In the genomic region with DNA sequence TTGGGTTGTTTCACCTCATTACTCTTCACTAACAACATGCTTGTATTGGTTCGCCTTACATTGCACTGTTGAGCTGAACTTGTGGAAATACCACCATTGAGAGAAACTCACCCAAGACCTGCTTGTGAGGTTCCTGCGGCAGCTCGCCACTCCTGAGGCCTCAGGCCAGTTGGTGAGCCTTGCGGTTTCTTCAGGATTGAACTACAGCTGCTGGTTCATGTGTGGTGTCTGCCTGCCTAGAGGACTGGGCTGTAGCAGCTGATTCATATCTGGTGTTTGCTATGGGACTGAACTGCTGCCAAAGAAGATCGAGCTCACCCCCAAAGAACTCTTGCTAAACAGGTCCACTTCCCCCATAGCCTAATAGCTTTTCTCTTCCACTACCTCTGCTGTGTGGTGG, we compare ENCODE assay signal across 33 mouse cellular contexts. TPM values are rescaled to one million over a fixed set of nuclear protein-coding genes. Genes with fewer than 3 reads are reported as not detected.
"Had no signal": no experiment of that assay in that cellular context is flagged by ENCODE, and none has a peak within 500 bp of the region (broad histone marks: within the 10 kb centered on the region; RNA-seq: fewer than 3 reads in every experiment).

No protein-coding gene starts in this region.

- DNase-seq: heart, postnatal 10 days; heart, postnatal 14 days; heart, postnatal 36 days; heart, postnatal 4 days; kidney, adult 11 months; kidney, adult 18-20 months; kidney, adult 2 months; kidney, adult 8-10 months; kidney, adult 9 months; kidney, postnatal 10 days; kidney, postnatal 14 days; kidney, postnatal 25 days; kidney, postnatal 36 days; kidney, postnatal 4 days; layer of hippocampus, adult 9-11 months; layer of hippocampus, postnatal 36 days had no signal

- H3K4me2 ChIP-seq: heart, embryonic 11.5 days; heart, embryonic 12.5 days; heart, embryonic 13.5 days; heart, embryonic 15.5 days; hindbrain, embryonic 12.5 days; hindbrain, embryonic 13.5 days; hindbrain, embryonic 14.5 days; hindbrain, embryonic 15.5 days; intestine, embryonic 15.5 days; kidney, embryonic 15.5 days had no signal

- H3K27me3 ChIP-seq: heart, embryonic 13.5 days; heart, embryonic 15.5 days; hindbrain, embryonic 12.5 days; hindbrain, embryonic 15.5 days; intestine, embryonic 15.5 days; kidney, embryonic 15.5 days had no signal

- H3K36me3 ChIP-seq: heart, embryonic 10.5 days; heart, embryonic 12.5 days; heart, embryonic 13.5 days; heart, embryonic 15.5 days; hindbrain, embryonic 10.5 days; hindbrain, embryonic 12.5 days; hindbrain, embryonic 13.5 days; hindbrain, embryonic 15.5 days; intestine, embryonic 15.5 days; kidney, embryonic 15.5 days had no signal

- H3K4me3 ChIP-seq: heart, embryonic 10.5 days; heart, embryonic 12.5 days; heart, embryonic 13.5 days; heart, embryonic 15.5 days; hindbrain, embryonic 10.5 days; hindbrain, embryonic 12.5 days; hindbrain, embryonic 13.5 days; hindbrain, embryonic 15.5 days; intestine, embryonic 15.5 days; kidney, embryonic 15.5 days; layer of hippocampus, adult 2 months had no signal

RNA-seq across cellular contexts. Expression of a gene that starts 9.7 kb away (rescaled TPM):
- polyA plus RNA-seq: heart, embryonic 10.5 days; heart, embryonic 11.5 days; heart, embryonic 12.5 days; hindbrain, embryonic 10.5 days; hindbrain, embryonic 11.5 days had no signal

RNA-seq across cellular contexts. Expression of a gene that starts 36.4 kb away (rescaled TPM):
- polyA plus RNA-seq: heart, embryonic 14.5 days; hindbrain, embryonic 10.5 days; inflammation-experienced regulatory T-cells, adult 6 months had no signal

RNA-seq across cellular contexts. Expression of a gene that starts 39.7 kb away (rescaled TPM):
- polyA plus RNA-seq: heart, embryonic 10.5 days; heart, embryonic 13.5 days; heart, embryonic 14.5 days; heart, embryonic 16.5 days had no signal
